Mouse (Mus musculus) gastrocnemius, adult 18-20 months (tissue): Measurements from ENCODE around the gene Chadl. TPM values are rescaled to one million over a fixed set of nuclear protein-coding genes. Genes with fewer than 3 reads are reported as not detected.
"Not testable (repeated sequence)": the region's sequence is repeated elsewhere in the genome, so short reads cannot be mapped to it uniquely, and the experiment has no call there.

Experiments used
- DNase-seq: peaks from one replicate; pipeline ENCODE4 v3.0.0; 2021; ENCODE audit warnings: low spot score
- total RNA-seq, 2 experiments: library from RNA; stranded (reverse); gene quantifications; 2 replicates each; pipeline ENCODE4 v1.2.3; 2021

Chadl gene
- total RNA-seq, 2 experiments from 2014 or later, result 1.2 to 1.4 TPM

DNA sequence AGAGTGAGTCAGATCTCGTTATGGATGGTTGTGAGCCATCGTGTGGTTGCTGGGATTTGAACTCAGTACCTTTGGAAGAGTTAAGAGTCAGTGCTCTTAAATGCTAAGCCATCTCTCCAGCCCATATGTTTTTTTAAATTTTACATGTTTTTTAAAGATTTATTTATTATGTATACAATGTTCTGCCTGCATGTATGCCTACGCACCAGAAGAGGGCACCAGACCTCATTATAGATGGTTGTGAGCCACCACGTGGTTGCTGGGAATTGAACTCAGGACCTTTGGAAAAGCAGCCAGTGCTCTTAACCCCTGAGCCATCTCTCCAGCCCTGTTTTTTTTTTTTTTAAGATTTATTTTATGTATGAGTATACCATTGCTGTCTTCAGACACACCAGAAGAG lies 4.3 kb upstream of the Chadl start:
- not testable (repeated sequence) for DNase-seq

- DNase-seq, result no peak
These were observed 3.5 kb upstream of the Chadl start for GRCm38 (mm10) chr15:81700601-81701000.

DNA sequence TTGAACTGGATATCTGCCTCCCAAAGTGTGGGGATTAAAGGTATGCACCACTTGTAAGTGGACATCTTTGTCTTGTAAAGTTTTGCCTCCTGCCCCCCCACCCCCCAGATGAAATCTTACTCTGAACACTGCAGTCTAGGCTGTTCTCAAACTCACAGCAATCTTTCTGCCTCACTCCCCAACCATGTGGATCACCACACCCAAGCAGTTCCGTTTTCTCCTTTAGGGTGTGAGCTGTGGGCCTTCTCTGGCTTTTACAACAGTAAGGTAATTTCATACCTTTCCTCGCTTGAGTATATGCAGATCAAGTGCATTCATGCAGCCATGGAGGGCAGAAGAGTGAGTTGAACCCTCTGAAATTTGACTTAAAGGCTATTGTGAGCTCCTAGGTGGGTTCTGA lies 3.1 kb upstream of the Chadl start:
- no peak for DNase-seq

DNA sequence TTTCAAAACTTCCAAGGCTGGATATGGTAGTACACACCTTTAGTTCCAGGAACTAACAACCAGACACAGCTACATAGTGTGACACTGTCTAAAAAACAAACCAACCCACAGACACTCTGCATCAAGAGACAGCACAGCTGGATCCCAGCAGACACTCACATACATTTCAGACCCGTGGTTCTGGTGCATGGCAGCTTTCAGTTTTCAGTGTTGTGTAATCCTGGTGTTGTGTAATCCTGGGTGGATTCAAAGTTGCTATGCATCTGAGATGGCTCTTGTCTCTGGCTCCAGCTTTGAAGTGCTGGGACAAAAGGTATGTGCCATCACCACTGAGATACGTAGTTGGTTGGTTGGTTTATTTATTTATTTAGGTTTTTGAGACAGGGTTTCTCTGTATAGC lies 1.4 kb upstream of the Chadl start:
- no peak for DNase-seq

DNA sequence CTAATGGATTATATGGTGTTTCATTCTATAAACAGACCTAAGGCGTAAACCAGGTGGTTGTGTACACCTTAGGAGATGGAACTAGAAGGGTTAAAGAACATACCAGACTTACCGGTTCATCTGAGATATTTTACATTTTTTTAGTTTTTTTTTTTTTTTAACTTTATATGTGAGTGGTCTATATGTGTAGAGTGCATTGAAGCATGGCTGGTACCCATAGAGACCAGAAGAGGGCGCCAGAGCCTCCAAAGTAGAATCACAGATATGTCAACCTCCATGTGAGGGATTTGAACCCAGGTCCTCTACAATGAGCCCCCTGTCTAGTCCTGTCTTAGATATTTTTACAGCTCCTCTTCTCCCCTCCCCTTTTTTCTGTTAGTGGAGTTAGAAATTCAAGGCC lies 760 bp upstream of the Chadl start:
- DNase-seq, result peak; percentile 39

GRCm38 (mm10) chr15:81694891-81695290 lies 2.2 kb downstream of the Chadl start:
- no peak for DNase-seq

DNA sequence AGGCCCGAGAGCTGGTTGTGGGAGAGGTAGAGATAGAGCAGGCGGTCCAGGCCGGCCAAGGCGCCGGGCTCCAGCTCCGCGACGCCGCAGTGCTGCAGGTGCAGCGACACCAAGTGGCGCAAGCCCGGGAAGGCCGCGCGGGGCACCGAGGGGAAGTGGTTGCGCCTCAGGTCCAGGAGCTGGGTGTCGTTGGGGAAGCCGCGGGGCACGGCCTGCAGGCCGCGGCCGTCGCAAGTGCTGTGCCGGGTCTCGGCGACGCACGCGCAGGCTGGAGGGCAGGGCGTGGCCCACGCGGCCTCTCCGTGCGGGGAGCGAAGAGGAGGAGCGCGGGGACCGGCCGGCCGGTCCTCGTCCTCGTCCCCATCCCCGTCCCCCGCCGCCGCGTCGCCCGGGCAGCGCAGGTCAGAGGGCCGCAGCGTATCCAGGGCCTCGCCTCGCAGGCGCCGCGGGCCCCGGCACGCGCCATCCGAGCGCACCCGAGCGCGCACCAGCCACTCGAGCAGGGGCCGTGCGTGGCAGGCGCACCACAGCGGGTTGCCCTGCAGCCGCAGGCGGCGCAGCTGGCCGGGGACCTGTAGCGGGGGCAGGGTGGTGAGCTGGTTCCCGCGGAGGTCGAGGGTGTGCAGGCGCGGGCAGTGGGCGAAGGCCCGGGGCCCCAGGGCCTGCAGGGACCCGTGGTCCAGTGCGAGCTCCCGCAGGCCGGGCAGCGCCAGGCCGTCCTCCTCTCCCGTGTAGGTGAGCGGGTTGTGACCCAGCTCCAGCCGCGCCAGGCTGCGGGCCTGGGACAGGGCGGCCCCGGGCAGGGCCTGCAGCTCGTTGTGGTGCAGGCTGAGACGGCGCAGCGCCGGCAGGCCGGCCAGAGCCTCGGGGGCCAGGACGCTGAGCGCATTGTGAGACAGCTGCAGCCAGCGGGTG lies 2.9 kb downstream of the Chadl start:
- peak; percentile 84 for DNase-seq

GRCm38 (mm10) chr15:81693366-81693966 lies 3.6 kb downstream of the Chadl start:
- no peak for DNase-seq

DNA sequence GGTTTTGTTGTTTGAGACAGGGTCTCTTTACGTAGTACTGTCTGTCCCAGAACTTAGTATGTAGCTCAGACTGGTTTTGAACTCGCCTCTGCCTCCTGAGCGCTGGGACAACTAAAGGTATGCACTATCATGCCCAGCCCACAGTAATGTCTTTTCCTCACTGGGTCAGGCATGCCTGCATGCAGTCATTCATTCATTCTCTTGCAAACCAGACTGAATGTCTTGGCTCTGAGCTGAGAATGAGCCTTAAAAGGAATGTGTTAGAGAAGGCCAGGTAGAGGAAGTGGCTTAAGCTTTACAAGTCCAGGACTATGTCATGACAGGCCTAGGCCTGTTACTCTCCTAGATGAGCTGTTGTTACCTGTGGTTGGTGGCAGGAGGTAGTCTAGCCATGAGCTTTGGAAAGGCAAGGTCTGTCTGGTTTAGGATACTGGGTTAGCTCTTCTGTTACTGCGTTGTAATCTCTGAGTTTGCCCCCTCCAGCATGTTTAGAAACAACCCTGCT lies 16.7 kb downstream of the Chadl start:
- no peak for DNase-seq

DNA sequence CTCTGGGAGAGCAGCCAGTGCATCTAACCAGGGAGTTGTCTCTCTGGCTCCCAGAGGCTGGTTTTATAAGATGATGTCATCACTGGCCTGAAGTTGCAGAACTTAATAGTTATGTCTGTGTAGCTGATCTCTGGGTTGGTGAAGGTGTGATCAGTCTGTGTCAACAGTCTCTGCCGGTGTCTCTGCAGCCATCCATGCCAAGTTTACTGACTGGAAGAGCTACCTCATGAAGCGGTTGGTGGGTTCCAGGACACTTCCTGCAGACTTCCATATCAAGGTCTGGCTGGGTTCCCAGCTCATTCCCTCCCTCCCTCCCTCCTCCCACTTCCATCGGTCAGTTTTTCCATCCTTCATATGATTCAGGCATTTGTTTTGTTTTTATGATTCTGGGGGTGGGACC lies 20.4 kb downstream of the Chadl start:
- DNase-seq, result no peak

- DNase-seq, result peak; percentile 50
These were observed 26.9 kb downstream of the Chadl start for GRCm38 (mm10) chr15:81670231-81670640.

GRCm38 (mm10) chr15:81666957-81667356 lies 30.1 kb downstream of the Chadl start:
- DNase-seq, result no peak

DNA sequence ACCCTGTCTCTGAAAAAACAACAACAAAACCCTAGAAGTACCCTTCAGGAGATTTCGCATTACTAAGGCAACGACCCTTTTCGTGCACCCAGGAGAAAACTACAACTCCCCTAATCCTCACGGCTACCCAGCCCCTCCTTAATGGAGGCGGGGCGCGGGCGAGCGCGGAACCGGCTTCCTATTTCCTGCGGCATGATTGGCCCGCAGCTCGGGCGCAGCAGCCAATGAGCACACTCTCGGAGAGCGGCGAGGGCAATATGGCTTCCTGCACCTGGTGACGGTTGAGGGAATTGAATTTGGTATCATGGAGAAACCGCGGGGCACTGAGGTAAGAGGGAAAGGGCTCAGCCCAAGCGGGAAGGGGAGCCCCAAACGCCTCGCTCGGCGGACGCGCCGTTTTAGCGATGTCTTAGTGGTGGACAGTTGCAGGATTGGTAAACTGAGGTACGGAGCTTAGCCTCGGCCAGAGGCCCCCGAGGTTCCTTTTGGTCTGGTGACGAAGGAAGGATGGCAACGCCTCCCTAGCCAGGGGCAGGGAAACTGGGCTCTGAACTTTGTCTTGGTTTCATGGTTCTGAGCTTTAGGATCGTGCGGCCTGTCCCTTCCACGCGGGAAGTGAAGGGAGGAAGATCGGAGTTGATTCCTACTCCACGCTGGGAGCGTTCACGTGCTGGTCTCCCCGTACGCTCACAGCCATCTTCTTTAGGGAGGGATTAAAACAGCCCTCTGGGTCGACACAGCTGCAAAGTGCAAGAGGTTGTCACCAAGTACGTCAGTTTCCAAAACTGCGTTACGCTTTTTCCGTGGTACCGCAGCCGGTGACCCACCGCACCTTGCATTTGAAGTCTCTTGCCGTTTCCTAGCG lies 33.2 kb downstream of the Chadl start, which contains the start of gene L3mbtl2:
Gene L3mbtl2 (plus strand): TSS at position 193 of the 865 bp plus-strand sequence.
- peak; percentile 93 for DNase-seq

DNA sequence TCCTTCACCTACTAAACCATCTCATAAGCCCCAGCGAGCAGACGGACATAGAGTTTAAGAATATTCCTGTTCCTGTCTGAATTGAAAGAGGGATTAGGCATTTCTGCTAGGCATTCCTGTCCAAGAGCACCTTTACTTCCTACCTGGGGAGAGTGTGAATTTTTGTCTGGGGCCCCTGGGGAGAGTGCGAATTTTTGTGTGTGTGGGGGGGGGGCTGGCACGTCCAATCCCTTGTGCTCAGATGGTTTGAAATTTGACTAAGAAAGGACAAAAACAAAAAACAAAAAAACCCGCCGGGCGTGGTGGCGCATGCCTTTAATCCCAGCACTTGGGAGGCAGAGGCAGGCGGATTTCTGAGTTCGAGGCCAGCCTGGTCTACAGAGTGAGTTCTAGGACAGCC lies 33.8 kb downstream of the Chadl start:
- DNase-seq, result no peak

DNA sequence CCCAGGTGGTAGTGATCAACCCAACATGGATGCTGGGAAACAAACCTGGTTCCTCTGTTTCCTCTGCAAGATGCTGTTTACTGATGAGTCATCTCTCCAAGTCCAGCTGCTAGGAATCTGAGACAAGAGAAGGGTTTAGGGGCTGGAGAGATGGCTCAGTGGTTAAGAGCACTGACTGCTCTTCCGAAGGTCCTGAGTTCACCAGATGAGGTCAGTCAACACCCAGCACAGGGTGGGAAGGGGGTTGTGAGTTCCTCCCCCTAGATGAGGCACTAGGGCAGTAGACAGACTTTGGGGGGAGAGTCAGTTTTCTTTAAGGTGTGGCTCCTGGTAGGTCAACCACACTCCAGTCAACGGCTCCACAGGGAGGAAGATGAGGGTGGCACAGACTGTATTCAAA lies 35.4 kb downstream of the Chadl start:
- DNase-seq, result no peak

DNA sequence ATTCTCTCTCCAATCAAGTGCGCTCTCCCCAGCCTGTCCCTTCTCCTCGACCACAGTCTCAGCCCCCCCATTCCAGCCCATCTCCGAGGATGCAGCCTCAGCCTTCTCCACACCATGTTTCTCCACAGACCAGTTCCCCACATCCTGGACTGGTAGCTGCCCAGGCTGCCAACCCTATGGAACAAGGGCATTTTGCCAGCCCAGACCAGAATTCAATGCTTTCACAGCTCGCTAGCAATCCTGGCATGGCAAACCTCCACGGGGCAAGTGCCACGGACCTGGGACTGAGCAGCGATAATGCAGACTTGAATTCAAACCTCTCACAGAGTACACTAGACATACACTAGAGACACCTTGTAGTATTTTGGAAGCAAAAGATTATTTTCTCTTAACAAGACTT lies 46.5 kb downstream of the Chadl start:
- DNase-seq, result peak; percentile 20

DNA sequence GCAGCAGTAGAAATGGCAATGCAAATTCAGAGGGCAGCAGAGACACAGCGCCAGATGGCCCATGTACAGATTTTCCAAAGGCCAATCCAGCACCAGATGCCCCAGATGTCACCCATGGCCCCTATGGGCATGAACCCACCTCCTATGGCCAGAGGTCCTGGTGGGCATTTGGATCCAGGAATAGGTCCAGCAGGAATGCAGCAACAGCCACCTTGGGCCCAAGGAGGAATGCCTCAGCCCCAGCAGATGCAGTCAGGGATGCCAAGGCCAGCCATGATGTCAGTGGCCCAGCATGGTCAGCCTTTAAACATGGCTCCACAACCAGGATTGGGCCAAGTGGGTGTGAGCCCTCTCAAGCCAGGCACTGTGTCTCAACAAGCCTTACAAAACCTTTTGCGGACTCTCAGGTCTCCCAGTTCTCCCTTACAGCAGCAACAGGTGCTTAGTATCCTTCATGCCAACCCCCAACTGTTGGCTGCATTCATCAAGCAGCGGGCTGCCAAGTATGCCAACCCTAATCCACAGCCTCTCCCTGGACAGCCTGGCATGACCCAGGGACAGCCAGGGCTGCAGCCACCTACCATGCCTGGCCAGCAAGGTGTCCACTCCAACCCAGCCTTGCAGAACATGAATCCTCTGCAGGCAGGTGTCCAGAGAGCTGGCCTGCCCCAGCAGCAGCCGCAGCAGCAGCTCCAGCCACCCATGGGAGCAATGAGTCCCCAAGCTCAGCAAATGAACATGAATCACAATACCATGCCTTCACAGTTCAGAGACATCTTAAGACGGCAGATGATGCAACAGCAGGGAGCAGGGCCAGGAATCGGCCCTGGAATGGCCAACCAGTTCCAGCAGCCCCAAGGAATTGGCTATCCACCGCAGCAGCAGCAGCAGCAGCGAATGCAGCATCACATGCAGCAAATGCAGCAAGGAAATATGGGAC lies 47.3 kb downstream of the Chadl start:
- peak; percentile 37 for DNase-seq
